Mouse (Mus musculus): ENCODE data around the gene Ttll12. TPM values are rescaled to one million over a fixed set of nuclear protein-coding genes. Genes with fewer than 3 reads are reported as not detected.

The Ttll12 gene
- total and polyA plus RNA-seq, 3 experiments, result 21.9 to 40.0 (median 31.1) TPM

GRCm38 (mm10) chr15:83567728-83568127 is 27.2 kb downstream of the Ttll12 start:
- in situ Hi-C loops (cut with MboI; ENCODE audit: low pct_ligation_motif_present, low pct_unique_long_range_greater_than_20kb, low sequenced_read_pairs), result no loop called here
- no peak for TF ChIP-seq ZNF384 (IDR thresholded peaks at IDR 0.05; ENCODE audit: low read depth, low read length)
- TF ChIP-seq GABPA (IDR thresholded peaks at IDR 0.05; ENCODE audit: insufficient replicate concordance, low read depth, low read length), result no peak
- no peak for TF ChIP-seq ETS1 (conservative IDR thresholded peaks at IDR 0.05; ENCODE audit: low read depth, low read length)
- no peak for TF ChIP-seq E2F4 (IDR thresholded peaks at IDR 0.05; ENCODE audit: insufficient replicate concordance, low read depth, low read length)
- no peak for TF ChIP-seq ZMIZ1 (IDR thresholded peaks at IDR 0.05; ENCODE audit: low read depth, low read length)
- no peak for TF ChIP-seq CHD1 (IDR thresholded peaks at IDR 0.05; ENCODE audit: low read depth, low read length)
- H3K4me2 ChIP-seq (ENCODE audit: insufficient read depth, low read depth, poor library complexity, severe bottlenecking), result no peak overlapping the region
- peaks cover 3 to 32% of the 10 kb centered on the region in 2 experiments; a peak in 3 of 4 replicates for H3K4me1 ChIP-seq (ENCODE audit: control insufficient read depth in 1 of 2, insufficient read depth in 2 of 2)
- peaks cover 3 to 16% of the 10 kb centered on the region in 2 experiments for H3K36me3 ChIP-seq (replicated peaks in 1 of 2; ENCODE audit: control insufficient read depth in 1 of 2, insufficient read depth in 1 of 2, low read length in 1 of 2)
- H3K9me3 ChIP-seq (replicated peaks; ENCODE audit: low read length), result no peaks in the 10 kb centered on the region
- no peak overlapping the region for H3K27ac ChIP-seq (ENCODE audit: insufficient read depth, low read depth)
- H3K79me2 ChIP-seq (replicated peaks; ENCODE audit: control insufficient read depth, extremely low read depth, insufficient read depth, poor library complexity, severe bottlenecking), result no peaks in the 10 kb centered on the region
- H3K9ac ChIP-seq (ENCODE audit: insufficient read depth, low read depth), result no peak overlapping the region
- no peak overlapping the region for H3K4me3 ChIP-seq (replicated peaks in 1 of 3; ENCODE audit: low read depth in 2 of 3, low read length in 2 of 3, poor library complexity in 1 of 3)
- DNase-seq (ENCODE audit: extremely low read depth), result no peak
- no peaks in the 10 kb centered on the region for H3K27me3 ChIP-seq (replicated peaks)
- dilution Hi-C loops (cut with MboI; ENCODE audit: extremely low pct_ligation_motif_present, extremely low pct_unique_long_range_greater_than_20kb, low sequenced_read_pairs), result no loop called here

- Histone ChIP-seq H3K4me1 (ENCODE audit: control insufficient read depth in 1 of 2, insufficient read depth in 2 of 2) (peaks cover 5 to 48% of the 10 kb centered on the region in 2 experiments), H3K9me3 (replicated peaks; ENCODE audit: low read length) (no peaks in the 10 kb centered on the region), H3K9ac (ENCODE audit: insufficient read depth, low read depth) (no peak overlapping the region), H3K27me3 (replicated peaks) (no peaks in the 10 kb centered on the region), H3K36me3 (replicated peaks in 1 of 2; ENCODE audit: control insufficient read depth in 1 of 2, insufficient read depth in 1 of 2, low read length in 1 of 2) (peaks cover 0 to 1% of the 10 kb centered on the region in 2 experiments), H3K79me2 (replicated peaks; ENCODE audit: control insufficient read depth, extremely low read depth, insufficient read depth, poor library complexity, severe bottlenecking) (no peaks in the 10 kb centered on the region), H3K4me3 (replicated peaks in 1 of 3; ENCODE audit: low read depth in 2 of 3, low read length in 2 of 3, poor library complexity in 1 of 3) (no peak overlapping the region), H3K27ac (ENCODE audit: insufficient read depth, low read depth) (no peak overlapping the region), H3K4me2 (ENCODE audit: insufficient read depth, low read depth, poor library complexity, severe bottlenecking) (no peak overlapping the region)
- TF ChIP-seq POLR2AphosphoS2 (IDR thresholded peaks at IDR 0.05; ENCODE audit: low read depth, low read length), result no peak
- no peak for TF ChIP-seq NELFE (IDR thresholded peaks at IDR 0.05; ENCODE audit: low read depth, low read length)
- no peak for TF ChIP-seq ELF1 (IDR thresholded peaks at IDR 0.05; ENCODE audit: low read depth, low read length)
- no peak for DNase-seq (ENCODE audit: extremely low read depth)
- in situ Hi-C loops (cut with MboI; ENCODE audit: low pct_ligation_motif_present, low pct_unique_long_range_greater_than_20kb, low sequenced_read_pairs) (no loop called here), dilution Hi-C loops (cut with MboI; ENCODE audit: extremely low pct_ligation_motif_present, extremely low pct_unique_long_range_greater_than_20kb, low sequenced_read_pairs) (no loop called here)
Measured at GRCm38 (mm10) chr15:83566006-83566405, 29.0 kb downstream of the Ttll12 start.

- Histone ChIP-seq H3K4me3 (replicated peaks in 1 of 3; ENCODE audit: low read depth in 2 of 3, low read length in 2 of 3, poor library complexity in 1 of 3) (no peak overlapping the region), H3K27ac (ENCODE audit: insufficient read depth, low read depth) (no peak overlapping the region), H3K36me3 (replicated peaks in 1 of 2; ENCODE audit: control insufficient read depth in 1 of 2, insufficient read depth in 1 of 2, low read length in 1 of 2) (no peaks in the 10 kb centered on the region), H3K9me3 (replicated peaks; ENCODE audit: low read length) (no peaks in the 10 kb centered on the region), H3K27me3 (replicated peaks) (no peaks in the 10 kb centered on the region), H3K79me2 (replicated peaks; ENCODE audit: control insufficient read depth, extremely low read depth, insufficient read depth, poor library complexity, severe bottlenecking) (no peaks in the 10 kb centered on the region), H3K4me1 (ENCODE audit: control insufficient read depth in 1 of 2, insufficient read depth in 2 of 2) (peaks cover 5 to 46% of the 10 kb centered on the region in 2 experiments), H3K4me2 (ENCODE audit: insufficient read depth, low read depth, poor library complexity, severe bottlenecking) (no peak overlapping the region), H3K9ac (ENCODE audit: insufficient read depth, low read depth) (no peak overlapping the region)
- in situ Hi-C loops (cut with MboI; ENCODE audit: low pct_ligation_motif_present, low pct_unique_long_range_greater_than_20kb, low sequenced_read_pairs), result no loop called here
- no peak for DNase-seq (ENCODE audit: extremely low read depth)
- TF ChIP-seq POLR2A (IDR thresholded peaks at IDR 0.05; ENCODE audit: low read depth, low read length) (no peak), JUN (IDR thresholded peaks at IDR 0.05; ENCODE audit: insufficient read depth, low read depth, low read length) (no peak), RCOR1 (conservative IDR thresholded peaks at IDR 0.05; ENCODE audit: low read depth, low read length) (no peak), NRF1 (IDR thresholded peaks at IDR 0.05; ENCODE audit: low read depth, low read length) (no peak), HCFC1 (IDR thresholded peaks at IDR 0.05; ENCODE audit: low read depth, low read length) (no peak), ZMIZ1 (IDR thresholded peaks at IDR 0.05; ENCODE audit: low read depth, low read length) (no peak), EP300 (IDR thresholded peaks at IDR 0.05; ENCODE audit: low read length) (no peak), MAZ (IDR thresholded peaks at IDR 0.05; ENCODE audit: low read depth, low read length) (no peak), MEF2A (IDR thresholded peaks at IDR 0.05; ENCODE audit: borderline replicate concordance, low read depth, low read length) (no peak), NELFE (IDR thresholded peaks at IDR 0.05; ENCODE audit: low read depth, low read length) (no peak), RAD21 (IDR thresholded peaks at IDR 0.05; ENCODE audit: low read depth, low read length) (no peak), ELF1 (IDR thresholded peaks at IDR 0.05; ENCODE audit: low read depth, low read length) (no peak), ZC3H11A (IDR thresholded peaks at IDR 0.05; ENCODE audit: low read depth, low read length) (no peak), ZKSCAN1 (IDR thresholded peaks at IDR 0.05; ENCODE audit: borderline replicate concordance, low read depth, low read length) (no peak), MAX (IDR thresholded peaks at IDR 0.05; ENCODE audit: low read length) (no peak), KAT2A (IDR thresholded peaks at IDR 0.05; ENCODE audit: insufficient replicate concordance, low read length) (no peak), MYC (IDR thresholded peaks at IDR 0.05; ENCODE audit: low read depth, low read length) (no peak), MAFK (IDR thresholded peaks at IDR 0.05; ENCODE audit: insufficient replicate concordance, low read length) (no peak)
- dilution Hi-C loops (cut with MboI; ENCODE audit: extremely low pct_ligation_motif_present, extremely low pct_unique_long_range_greater_than_20kb, low sequenced_read_pairs), result no loop called here
Measured at GRCm38 (mm10) chr15:83565434-83565833, 29.5 kb downstream of the Ttll12 start.
